Mouse (Mus musculus): ENCODE measurements at regions not wholly inside any gene's neighbourhood (a gene's known extent, or its start where the extent isn't known, plus 50 kb on each side); places are given as distances from the start of the nearest gene placed in this dataset.
"Not testable (repeated sequence)": the region's sequence is repeated elsewhere in the genome, so short reads cannot be mapped to it uniquely, and the experiment has no call there.

GRCm38 (mm10) chr10:119086450-119086849, 153.4 kb downstream of the Cand1 start:
- no peaks in the 10 kb centered on the region for H3K27me3 ChIP-seq (ENCODE audit: control insufficient read depth, insufficient read depth, low read depth, low read length)
- no peak overlapping the region for H3K9ac ChIP-seq (ENCODE audit: low read depth, low read length)
- no peak overlapping the region for H3K4me2 ChIP-seq (ENCODE audit: low read depth, low read length)
- no peaks in the 10 kb centered on the region for H3K36me3 ChIP-seq (ENCODE audit: control insufficient read depth, insufficient read depth)
- peaks cover 13% of the 10 kb centered on the region for H3K4me1 ChIP-seq (ENCODE audit: control insufficient read depth, low read depth, low read length)
- peak; percentile 78 for ATAC-seq (ENCODE audit: low read depth)
- 8% methylated on average over 5 of the region's 5 CpGs for WGBS (ENCODE audit: insufficient replicate concordance)
- H3K27ac ChIP-seq (ENCODE audit: low read length): 0 out of 2 replicates have a peak overlapping the region, but pooled peaks have one; percentile 6
- no peak overlapping the region for H3K4me3 ChIP-seq (ENCODE audit: low read depth, low read length)
- no peaks in the 10 kb centered on the region for H3K9me3 ChIP-seq (replicated peaks; ENCODE audit: control insufficient read depth, low read length)

- no peak overlapping the region for H3K4me3 ChIP-seq (ENCODE audit: low read depth, low read length)
- no peak overlapping the region for H3K9ac ChIP-seq (ENCODE audit: low read depth, low read length)
- peaks cover 16% of the 10 kb centered on the region for H3K4me1 ChIP-seq (ENCODE audit: control insufficient read depth, low read depth, low read length)
- no peak overlapping the region for H3K27ac ChIP-seq (ENCODE audit: low read length)
- H3K27me3 ChIP-seq (ENCODE audit: control insufficient read depth, insufficient read depth, low read depth, low read length): no peaks in the 10 kb centered on the region
- 47% methylated on average over 4 of the region's 4 CpGs for WGBS (ENCODE audit: insufficient replicate concordance)
- H3K4me2 ChIP-seq (ENCODE audit: low read depth, low read length): no peak overlapping the region
- no peak for ATAC-seq (ENCODE audit: low read depth)
- no peaks in the 10 kb centered on the region for H3K9me3 ChIP-seq (replicated peaks; ENCODE audit: control insufficient read depth, low read length)
- H3K36me3 ChIP-seq (ENCODE audit: control insufficient read depth, insufficient read depth): no peaks in the 10 kb centered on the region
Measured at GRCm38 (mm10) chr10:119083431-119083830, 156.4 kb downstream of the Cand1 start.

DNA sequence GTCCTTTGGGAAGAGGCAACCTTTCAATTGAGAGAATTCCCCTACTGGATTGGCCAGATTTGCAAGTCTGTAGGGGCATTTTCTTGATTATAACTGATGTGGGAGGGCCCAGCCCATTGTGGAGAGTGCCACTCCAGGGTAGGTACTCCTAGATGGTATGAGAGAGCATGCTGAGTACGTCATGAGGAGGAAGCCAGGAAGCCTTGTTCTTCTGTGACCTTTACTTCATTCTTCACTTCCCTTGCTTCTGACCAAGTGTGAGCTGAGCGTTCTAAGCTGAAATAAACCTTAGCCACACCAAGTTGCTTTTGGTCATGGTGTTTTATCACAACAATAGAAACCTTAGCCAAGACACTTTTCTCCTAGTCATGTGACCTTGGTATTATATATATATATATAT, 157.0 kb downstream of the Cand1 start:
- H3K4me1 ChIP-seq (ENCODE audit: control insufficient read depth, low read depth, low read length): peaks cover 16% of the 10 kb centered on the region
- no peaks in the 10 kb centered on the region for H3K36me3 ChIP-seq (ENCODE audit: control insufficient read depth, insufficient read depth)
- H3K27me3 ChIP-seq (ENCODE audit: control insufficient read depth, insufficient read depth, low read depth, low read length): no peaks in the 10 kb centered on the region
- no peak for ATAC-seq (ENCODE audit: low read depth)
- H3K4me3 ChIP-seq (ENCODE audit: low read depth, low read length): no peak overlapping the region
- no peak overlapping the region for H3K27ac ChIP-seq (ENCODE audit: low read length)
- no peaks in the 10 kb centered on the region for H3K9me3 ChIP-seq (replicated peaks; ENCODE audit: control insufficient read depth, low read length)
- WGBS (ENCODE audit: insufficient replicate concordance): 63% methylated on average over 2 of the region's 2 CpGs
- H3K9ac ChIP-seq (ENCODE audit: low read depth, low read length): no peak overlapping the region
- H3K4me2 ChIP-seq (ENCODE audit: low read depth, low read length): no peak overlapping the region

DNA sequence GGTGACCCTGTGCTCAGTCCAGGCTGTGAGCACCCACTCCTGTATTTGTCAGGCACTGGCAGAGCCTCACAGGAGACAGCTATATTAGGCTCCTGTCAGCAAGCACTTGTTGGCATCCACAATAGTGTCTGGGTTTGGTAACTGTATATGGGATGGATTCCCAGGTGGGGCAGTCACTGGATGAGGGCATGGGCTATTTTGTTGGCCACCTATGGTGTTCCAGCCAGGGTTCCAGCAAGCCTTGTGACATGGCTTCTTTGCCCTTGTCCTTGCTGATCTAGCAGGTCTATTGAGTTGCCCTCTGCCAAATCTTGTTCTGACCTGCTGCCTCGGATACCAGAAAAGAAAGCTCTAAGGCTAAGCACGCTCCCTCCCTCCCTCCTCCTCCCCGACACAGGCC, 158.1 kb downstream of the Cand1 start:
- WGBS (ENCODE audit: insufficient replicate concordance): 72% methylated on average over 3 of the region's 3 CpGs
- H3K4me2 ChIP-seq (ENCODE audit: low read depth, low read length); H3K36me3 ChIP-seq (ENCODE audit: control insufficient read depth, insufficient read depth); H3K9ac ChIP-seq (ENCODE audit: low read depth, low read length); H3K27ac ChIP-seq (ENCODE audit: low read length); H3K9me3 ChIP-seq (replicated peaks; ENCODE audit: control insufficient read depth, low read length); H3K27me3 ChIP-seq (ENCODE audit: control insufficient read depth, insufficient read depth, low read depth, low read length); ATAC-seq (ENCODE audit: low read depth); H3K4me3 ChIP-seq (ENCODE audit: low read depth, low read length): not testable (repeated sequence)
- H3K4me1 ChIP-seq (ENCODE audit: control insufficient read depth, low read depth, low read length): peaks cover 12% of the 10 kb centered on the region

- no peak overlapping the region for H3K9ac ChIP-seq (ENCODE audit: low read depth, low read length)
- no peak overlapping the region for H3K4me3 ChIP-seq (ENCODE audit: low read depth, low read length)
- no peaks in the 10 kb centered on the region for H3K27me3 ChIP-seq (ENCODE audit: control insufficient read depth, insufficient read depth, low read depth, low read length)
- H3K4me1 ChIP-seq (ENCODE audit: control insufficient read depth, low read depth, low read length): peaks cover 3% of the 10 kb centered on the region
- peak overlapping the region; percentile 33; the same call in 1 of the 2 replicates for H3K4me2 ChIP-seq (ENCODE audit: low read depth, low read length)
- H3K36me3 ChIP-seq (ENCODE audit: control insufficient read depth, insufficient read depth): no peaks in the 10 kb centered on the region
- H3K9me3 ChIP-seq (replicated peaks; ENCODE audit: control insufficient read depth, low read length): no peaks in the 10 kb centered on the region
- no peak overlapping the region for H3K27ac ChIP-seq (ENCODE audit: low read length)
- peak; percentile 63 for ATAC-seq (ENCODE audit: low read depth)
- 41% methylated on average over 12 of the region's 12 CpGs for WGBS (ENCODE audit: insufficient replicate concordance)
Measured at GRCm38 (mm10) chr10:119076100-119076566, 163.7 kb downstream of the Cand1 start.

DNA sequence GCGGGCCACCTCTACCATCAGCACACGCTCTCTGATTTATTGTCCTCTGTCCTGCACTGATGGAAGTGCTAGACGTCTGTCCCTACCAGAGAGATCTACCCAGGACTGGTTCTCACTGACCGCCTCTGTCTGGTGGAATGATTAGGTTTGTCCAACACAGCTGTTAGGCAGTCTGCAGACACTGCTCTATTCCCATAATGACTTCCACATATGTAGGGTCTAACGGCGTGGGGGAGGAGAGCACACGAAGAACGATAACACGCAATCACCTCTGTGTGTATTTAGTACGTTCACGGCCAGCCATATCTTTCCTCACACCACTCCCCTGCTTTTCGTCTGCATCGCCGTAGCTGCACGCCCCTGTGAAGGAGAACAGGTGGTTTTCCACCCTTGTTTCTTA, 165.0 kb downstream of the Cand1 start:
- WGBS (ENCODE audit: insufficient replicate concordance): 68% methylated on average over 15 of the region's 15 CpGs
- Histone ChIP-seq H3K4me2 (ENCODE audit: low read depth, low read length) (no peak overlapping the region), H3K27me3 (ENCODE audit: control insufficient read depth, insufficient read depth, low read depth, low read length) (no peaks in the 10 kb centered on the region), H3K4me3 (ENCODE audit: low read depth, low read length) (no peak overlapping the region), H3K9me3 (replicated peaks; ENCODE audit: control insufficient read depth, low read length) (no peaks in the 10 kb centered on the region), H3K27ac (ENCODE audit: low read length) (no peak overlapping the region), H3K36me3 (ENCODE audit: control insufficient read depth, insufficient read depth) (no peaks in the 10 kb centered on the region), H3K9ac (ENCODE audit: low read depth, low read length) (no peak overlapping the region), H3K4me1 (ENCODE audit: control insufficient read depth, low read depth, low read length) (peaks cover 3% of the 10 kb centered on the region)
- ATAC-seq (ENCODE audit: low read depth): no peak

GRCm38 (mm10) chr10:119073991-119074390, 165.9 kb downstream of the Cand1 start:
- ATAC-seq (ENCODE audit: low read depth): no peak
- Histone ChIP-seq H3K36me3 (ENCODE audit: control insufficient read depth, insufficient read depth) (no peaks in the 10 kb centered on the region), H3K27me3 (ENCODE audit: control insufficient read depth, insufficient read depth, low read depth, low read length) (no peaks in the 10 kb centered on the region), H3K4me1 (ENCODE audit: control insufficient read depth, low read depth, low read length) (peaks cover under 1% of the 10 kb centered on the region; the same call in 1 of the 2 replicates), H3K9me3 (replicated peaks; ENCODE audit: control insufficient read depth, low read length) (no peaks in the 10 kb centered on the region), H3K4me3 (ENCODE audit: low read depth, low read length) (no peak overlapping the region), H3K4me2 (ENCODE audit: low read depth, low read length) (no peak overlapping the region), H3K9ac (ENCODE audit: low read depth, low read length) (no peak overlapping the region), H3K27ac (ENCODE audit: low read length) (no peak overlapping the region)
- 69% methylated on average over 3 of the region's 3 CpGs for WGBS (ENCODE audit: insufficient replicate concordance)

- no peak for ATAC-seq (ENCODE audit: low read depth)
- 61% methylated on average over 11 of the region's 11 CpGs for WGBS (ENCODE audit: insufficient replicate concordance)
Measured at GRCm38 (mm10) chr10:119069410-119069809, 170.4 kb downstream of the Cand1 start.

GRCm38 (mm10) chr10:119067838-119068237, 172.0 kb downstream of the Cand1 start:
- H3K4me2 ChIP-seq (ENCODE audit: low read depth, low read length): no peak overlapping the region
- H3K4me1 ChIP-seq (ENCODE audit: control insufficient read depth, low read depth, low read length): peaks cover 5% of the 10 kb centered on the region
- no peaks in the 10 kb centered on the region; the same call in 1 of the 2 replicates for H3K9me3 ChIP-seq (replicated peaks; ENCODE audit: control insufficient read depth, low read length)
- H3K27me3 ChIP-seq (ENCODE audit: control insufficient read depth, insufficient read depth, low read depth, low read length): no peaks in the 10 kb centered on the region
- 56% methylated on average over 6 of the region's 6 CpGs for WGBS (ENCODE audit: insufficient replicate concordance)
- ATAC-seq (ENCODE audit: low read depth): no peak
- no peaks in the 10 kb centered on the region for H3K36me3 ChIP-seq (ENCODE audit: control insufficient read depth, insufficient read depth)
- no peak overlapping the region for H3K4me3 ChIP-seq (ENCODE audit: low read depth, low read length)
- H3K9ac ChIP-seq (ENCODE audit: low read depth, low read length): no peak overlapping the region
- H3K27ac ChIP-seq (ENCODE audit: low read length): no peak overlapping the region

More at GRCm38 (mm10) chr10:119069410-119069809, 170.4 kb downstream of the Cand1 start:
- no peaks in the 10 kb centered on the region; the same call in 1 of the 2 replicates for H3K9me3 ChIP-seq (replicated peaks; ENCODE audit: control insufficient read depth, low read length)
- H3K4me1 ChIP-seq (ENCODE audit: control insufficient read depth, low read depth, low read length): peaks cover 5% of the 10 kb centered on the region
- no peaks in the 10 kb centered on the region for H3K36me3 ChIP-seq (ENCODE audit: control insufficient read depth, insufficient read depth)
- no peak overlapping the region for H3K4me2 ChIP-seq (ENCODE audit: low read depth, low read length)
- H3K27ac ChIP-seq (ENCODE audit: low read length): no peak overlapping the region
- H3K27me3 ChIP-seq (ENCODE audit: control insufficient read depth, insufficient read depth, low read depth, low read length): no peaks in the 10 kb centered on the region
- H3K4me3 ChIP-seq (ENCODE audit: low read depth, low read length): no peak overlapping the region
- no peak overlapping the region for H3K9ac ChIP-seq (ENCODE audit: low read depth, low read length)

Measured in liver, embryonic 16.5 days (tissue).